Mouse (Mus musculus): ENCODE measurements around the gene Pgap1.

DNA sequence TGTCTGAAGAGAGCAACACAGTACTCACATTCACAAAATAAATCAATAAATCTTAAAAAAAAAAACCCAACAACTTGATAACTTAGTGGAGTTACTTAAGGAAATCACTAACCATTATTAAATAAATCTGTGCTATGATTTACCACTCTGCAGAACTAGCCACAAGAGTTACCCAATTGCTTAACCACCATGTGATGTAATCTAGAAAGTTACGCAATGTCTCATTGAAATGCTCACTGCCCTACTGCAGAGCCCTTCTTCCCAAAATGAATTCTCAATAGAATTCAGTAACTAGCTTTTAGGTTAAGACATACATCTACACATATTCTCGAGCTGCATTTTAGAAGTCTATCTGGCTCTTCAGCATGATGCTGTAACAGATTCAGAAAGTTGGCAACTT, 33.8 kb downstream of the Pgap1 start:
- TF ChIP-seq CTCF (IDR thresholded peaks at IDR 0.05; ENCODE audit: low read depth, low read length) (no peak), POLR2A (IDR thresholded peaks at IDR 0.05; ENCODE audit: borderline replicate concordance, low read depth, low read length) (no peak)
